Mouse (Mus musculus) brain, embryonic 14.5 days (tissue): Measurements from ENCODE around the gene Ovol1.

Experiments
- CTCF ChIP-seq: fragments of 200-500 bp; IDR thresholded peaks from 2 replicates; pipeline ENCODE4 v1.5.1; 2012; ENCODE audit warnings: inconsistent platforms, mild to moderate bottlenecking, moderate library complexity, borderline replicate concordance; ENCODE audit not compliant: insufficient read depth, insufficient read length; ENCODE audit errors: extremely low read depth
- POLR2A ChIP-seq: fragments of 200-500 bp; IDR thresholded peaks from 2 replicates; pipeline ENCODE4 v1.6.1; 2012; ENCODE audit warnings: mild to moderate bottlenecking, inconsistent platforms, borderline replicate concordance; ENCODE audit not compliant: poor library complexity, insufficient read depth, insufficient read length, severe bottlenecking; ENCODE audit errors: extremely low read depth

- TF ChIP-seq CTCF = no peak
- TF ChIP-seq POLR2A = no peak
These were observed 602 bp downstream of the Ovol1 start for GRCm38 (mm10) chr19:5559631-5560456.
